Mouse (Mus musculus) c-Kit-negative CD71-positive TER-119-positive erythroid progenitor cells, embryonic 14.5 days (primary cell): ENCODE data around the gene Sept9.

Experiments
- DNase-seq: peaks from one replicate; pipeline ENCODE4 v3.0.0-alpha.2; 2013; ENCODE audit warnings: low read depth, low spot score

Gene Sept9

GRCm38 (mm10) chr11:117265270-117265980 is 66.0 kb downstream of the Sept9 start:
- DNase-seq = no peak

- DNase-seq = no peak
Observed at GRCm38 (mm10) chr11:117265981-117266905, 66.8 kb downstream of the Sept9 start.

GRCm38 (mm10) chr11:117266906-117267721 is 67.7 kb downstream of the Sept9 start:
- DNase-seq = no peak

GRCm38 (mm10) chr11:117267828-117268227 is 68.4 kb downstream of the Sept9 start:
- no peak for DNase-seq

- DNase-seq = no peak
Observed at GRCm38 (mm10) chr11:117268304-117268956, 69.0 kb downstream of the Sept9 start.

- DNase-seq = no peak
Observed at GRCm38 (mm10) chr11:117269053-117269702, 69.7 kb downstream of the Sept9 start.

GRCm38 (mm10) chr11:117269946-117270345 is 70.5 kb downstream of the Sept9 start:
- DNase-seq = no peak

GRCm38 (mm10) chr11:117274973-117275372 is 75.5 kb downstream of the Sept9 start:
- DNase-seq = no peak

- DNase-seq = no peak
Observed at GRCm38 (mm10) chr11:117275999-117276398, 76.5 kb downstream of the Sept9 start.

GRCm38 (mm10) chr11:117276946-117277345 is 77.5 kb downstream of the Sept9 start:
- no peak for DNase-seq

GRCm38 (mm10) chr11:117278113-117278512 is 78.7 kb downstream of the Sept9 start:
- no peak for DNase-seq

GRCm38 (mm10) chr11:117278514-117278913 is 79.1 kb downstream of the Sept9 start:
- no peak for DNase-seq

GRCm38 (mm10) chr11:117279993-117280392 is 80.5 kb downstream of the Sept9 start:
- no peak for DNase-seq

- DNase-seq = no peak
Observed at GRCm38 (mm10) chr11:117283048-117283888, 83.8 kb downstream of the Sept9 start.

GRCm38 (mm10) chr11:117283889-117284450 is 84.5 kb downstream of the Sept9 start:
- no peak for DNase-seq

GRCm38 (mm10) chr11:117284721-117285605 is 85.5 kb downstream of the Sept9 start:
- no peak for DNase-seq

- DNase-seq = no peak
Observed at GRCm38 (mm10) chr11:117285606-117285931, 86.1 kb downstream of the Sept9 start.

- DNase-seq = no peak
Observed at GRCm38 (mm10) chr11:117287792-117288191, 88.3 kb downstream of the Sept9 start.

- no peak for DNase-seq
Observed at GRCm38 (mm10) chr11:117288765-117289164, 89.3 kb downstream of the Sept9 start.
